Mouse (Mus musculus): Measurements from ENCODE around the gene Leap2. TPM values are rescaled to one million over a fixed set of nuclear protein-coding genes. Genes with fewer than 3 reads are reported as not detected.
A peak's percentile ranks its signal among the peaks of the same experiment; 100 is the strongest.

Gene Leap2
- 133 and 140 TPM in 2 replicates for total RNA-seq (2014; rRNA removed)
- 114 and 168 TPM in 2 replicates for polyA plus RNA-seq (2012; rRNA removed)

- peaks cover 32% of the 10 kb centered on the region for H3K4me1 ChIP-seq (ENCODE audit: control insufficient read depth, insufficient read depth, low read length)
- peak within 1 kb of the TSS; percentile 79 for H3K9ac ChIP-seq (ENCODE audit: low read depth, low read length)
- peaks cover 11% of the 10 kb centered on the region for H3K36me3 ChIP-seq (ENCODE audit: control insufficient read depth, insufficient read depth, low read length)
- WGBS, result 19% methylated on average over 4 of the region's 4 CpGs
- DNase-seq (ENCODE audit: extremely low read depth, low read depth, low spot score), result peak; percentile 100
- H3K4me3 ChIP-seq (ENCODE audit: insufficient read depth, low read depth, low read length), result peak within 1 kb of the TSS; percentile 44
- no peaks in the 10 kb centered on the region for H3K27me3 ChIP-seq (ENCODE audit: control insufficient read depth, insufficient read depth, low read length)
- TF ChIP-seq CTCF (IDR thresholded peaks at IDR 0.05; ENCODE audit: low read depth, low read length), result no peak
- TF ChIP-seq POLR2A (IDR thresholded peaks at IDR 0.05; ENCODE audit: extremely low read depth, insufficient read depth, low read length), result 0 out of 2 replicates have a peak, but pooled peaks have one; percentile 16
- H3K27ac ChIP-seq (replicated peaks; ENCODE audit: insufficient read depth, low read depth, low read length), result peak within 1 kb of the TSS; percentile 84
- 0 out of 2 replicates have a peak, but pooled peaks cover 2% of the 10 kb centered on the region for H3K79me2 ChIP-seq (ENCODE audit: control insufficient read depth, insufficient read depth, low read length)
These were observed at the start of gene Leap2 for GRCm38 (mm10) chr11:53423036-53423435. Gene Leap2, minus strand, starts transcription at chr11:53423170.

GRCm38 (mm10) chr11:53472709-53473108, 49.7 kb upstream of the Leap2 start:
- H3K36me3 ChIP-seq (ENCODE audit: control insufficient read depth, insufficient read depth, low read length), result no peaks in the 10 kb centered on the region
- H3K4me3 ChIP-seq (ENCODE audit: insufficient read depth, low read depth, low read length), result no peak overlapping the region
- 87% methylated on average over 3 of the region's 3 CpGs for WGBS
- H3K79me2 ChIP-seq (ENCODE audit: control insufficient read depth, insufficient read depth, low read length), result no peaks in the 10 kb centered on the region
- no peak for DNase-seq (ENCODE audit: extremely low read depth, low read depth, low spot score)
- no peak overlapping the region for H3K27ac ChIP-seq (replicated peaks; ENCODE audit: insufficient read depth, low read depth, low read length)
- no peaks in the 10 kb centered on the region for H3K4me1 ChIP-seq (ENCODE audit: control insufficient read depth, insufficient read depth, low read length)
- no peak overlapping the region for H3K9ac ChIP-seq (ENCODE audit: low read depth, low read length)
- no peak for TF ChIP-seq POLR2A (IDR thresholded peaks at IDR 0.05; ENCODE audit: extremely low read depth, insufficient read depth, low read length)
- TF ChIP-seq CTCF (IDR thresholded peaks at IDR 0.05; ENCODE audit: low read depth, low read length), result no peak
- H3K27me3 ChIP-seq (ENCODE audit: control insufficient read depth, insufficient read depth, low read length), result peaks cover 2% of the 10 kb centered on the region; the same call in 1 of the 2 replicates

GRCm38 (mm10) chr11:53469968-53470695, 47.2 kb upstream of the Leap2 start, which contains the start of gene Gm9837:
Gene Gm9837, minus strand, starts transcription at chr11:53470479.
- DNase-seq (ENCODE audit: extremely low read depth, low read depth, low spot score), result peak; percentile 61
- Histone ChIP-seq H3K4me3 (ENCODE audit: insufficient read depth, low read depth, low read length) (no peak within 1 kb of the TSS), H3K9ac (ENCODE audit: low read depth, low read length) (no peak within 1 kb of the TSS), H3K27me3 (ENCODE audit: control insufficient read depth, insufficient read depth, low read length) (no peaks in the 10 kb centered on the region), H3K4me1 (ENCODE audit: control insufficient read depth, insufficient read depth, low read length) (no peaks in the 10 kb centered on the region), H3K27ac (replicated peaks; ENCODE audit: insufficient read depth, low read depth, low read length) (no peak within 1 kb of the TSS), H3K79me2 (ENCODE audit: control insufficient read depth, insufficient read depth, low read length) (no peaks in the 10 kb centered on the region), H3K36me3 (ENCODE audit: control insufficient read depth, insufficient read depth, low read length) (peaks cover 10% of the 10 kb centered on the region)
- 8% methylated on average over 29 of the region's 29 CpGs for WGBS
- TF ChIP-seq CTCF (IDR thresholded peaks at IDR 0.05; ENCODE audit: low read depth, low read length), result peak; percentile 98
- TF ChIP-seq POLR2A (IDR thresholded peaks at IDR 0.05; ENCODE audit: extremely low read depth, insufficient read depth, low read length), result no peak

GRCm38 (mm10) chr11:53469294-53469967, 46.5 kb upstream of the Leap2 start:
- Histone ChIP-seq H3K27ac (replicated peaks; ENCODE audit: insufficient read depth, low read depth, low read length) (no peak overlapping the region), H3K9ac (ENCODE audit: low read depth, low read length) (no peak overlapping the region), H3K4me3 (ENCODE audit: insufficient read depth, low read depth, low read length) (no peak overlapping the region), H3K36me3 (ENCODE audit: control insufficient read depth, insufficient read depth, low read length) (peaks cover 17% of the 10 kb centered on the region), H3K4me1 (ENCODE audit: control insufficient read depth, insufficient read depth, low read length) (no peaks in the 10 kb centered on the region), H3K27me3 (ENCODE audit: control insufficient read depth, insufficient read depth, low read length) (no peaks in the 10 kb centered on the region), H3K79me2 (ENCODE audit: control insufficient read depth, insufficient read depth, low read length) (no peaks in the 10 kb centered on the region)
- 37% methylated on average over 16 of the region's 16 CpGs for WGBS
- TF ChIP-seq CTCF (IDR thresholded peaks at IDR 0.05; ENCODE audit: low read depth, low read length), result no peak
- TF ChIP-seq POLR2A (IDR thresholded peaks at IDR 0.05; ENCODE audit: extremely low read depth, insufficient read depth, low read length), result no peak
- no peak for DNase-seq (ENCODE audit: extremely low read depth, low read depth, low spot score)

- 69% methylated on average over 40 of the region's 40 CpGs for WGBS
- no peak for DNase-seq (ENCODE audit: extremely low read depth, low read depth, low spot score)
These were observed 43.4 kb upstream of the Leap2 start for GRCm38 (mm10) chr11:53466231-53466971.

More at GRCm38 (mm10) chr11:53466231-53466971, 43.4 kb upstream of the Leap2 start:
- H3K4me3 ChIP-seq (ENCODE audit: insufficient read depth, low read depth, low read length), result peak overlapping the region; percentile 39; the same call in 1 of the 2 replicates
- peak overlapping the region; percentile 20; the same call in 1 of the 2 replicates for H3K9ac ChIP-seq (ENCODE audit: low read depth, low read length)
- peaks cover 18% of the 10 kb centered on the region for H3K4me1 ChIP-seq (ENCODE audit: control insufficient read depth, insufficient read depth, low read length)
- no peaks in the 10 kb centered on the region for H3K27me3 ChIP-seq (ENCODE audit: control insufficient read depth, insufficient read depth, low read length)
- peaks cover 14% of the 10 kb centered on the region; the same call in 1 of the 2 replicates for H3K79me2 ChIP-seq (ENCODE audit: control insufficient read depth, insufficient read depth, low read length)
- H3K36me3 ChIP-seq (ENCODE audit: control insufficient read depth, insufficient read depth, low read length), result peaks cover 20% of the 10 kb centered on the region
- TF ChIP-seq POLR2A (IDR thresholded peaks at IDR 0.05; ENCODE audit: extremely low read depth, insufficient read depth, low read length) (0 out of 2 replicates have a peak, but pooled peaks have one; percentile 6), CTCF (IDR thresholded peaks at IDR 0.05; ENCODE audit: low read depth, low read length) (peak; percentile 75)
- no peak overlapping the region for H3K27ac ChIP-seq (replicated peaks; ENCODE audit: insufficient read depth, low read depth, low read length)
